Mouse (Mus musculus) liver, embryonic 14.5 days (tissue): Measurements from ENCODE around the gene Igf2bp3. TPM values are rescaled to one million over a fixed set of nuclear protein-coding genes. Genes with fewer than 3 reads are reported as not detected.

Experiments
- ATAC-seq: fragments of 200-750 bp; cut with Nextera tagmentation; 2 replicates; pipeline ENCODE4 v1.8.0; 2017; ENCODE audit warnings: moderate number of reproducible peaks, mild to moderate bottlenecking, moderate library complexity; ENCODE audit not compliant: insufficient read depth
- DNase-seq, 3 experiments: peaks; one replicate each; pipeline ENCODE4 v3.0.0-alpha.2; 2012 to 2013; ENCODE audit warnings: low read depth in 3 of 3, low spot score in 3 of 3
- H3K27ac ChIP-seq: fragments of 300-500 bp; sonication (generic); 2 replicates; pipeline ENCODE4 v1.5.1; 2014; ENCODE audit warnings: moderate library complexity, mild to moderate bottlenecking, control low read depth, inconsistent platforms
- H3K27me3 ChIP-seq: fragments of 300-500 bp; sonication (generic); 2 replicates; pipeline ENCODE4 v1.6.1; 2014; ENCODE audit warnings: mild to moderate bottlenecking, low read length, moderate library complexity; ENCODE audit not compliant: control insufficient read depth, insufficient read depth
- H3K36me3 ChIP-seq: fragments of 300-500 bp; sonication (generic); replicated peaks from 2 replicates; pipeline ENCODE4 v1.6.1; 2014; ENCODE audit warnings: low read depth; ENCODE audit not compliant: control insufficient read depth, insufficient read depth
- H3K4me1 ChIP-seq, 2 experiments: fragments of 200-500 bp in 1 of 2; fragments of 300-500 bp in 1 of 2; sonication (generic) in 1 of 2; replicated peaks; 2 replicates each; pipeline ENCODE4 v1.6.1; 2012 to 2014; ENCODE audit warnings: antibody characterized with exemption in 1 of 2, inconsistent platforms in 1 of 2, low read length in 1 of 2; ENCODE audit not compliant: control insufficient read depth in 2 of 2, insufficient read depth in 2 of 2
- H3K4me2 ChIP-seq: fragments of 300-500 bp; sonication (generic); 2 replicates; pipeline ENCODE4 v1.6.1; 2014; ENCODE audit warnings: low read depth, mild to moderate bottlenecking, control low read depth, moderate library complexity
- H3K4me3 ChIP-seq, 2 experiments: fragments of 200-500 bp in 1 of 2; fragments of 300-500 bp in 1 of 2; sonication (generic) in 1 of 2; 2 replicates each; pipeline ENCODE4 v1.5.1; 2012 to 2014; ENCODE audit warnings: low read depth in 2 of 2, low read length in 2 of 2, mild to moderate bottlenecking in 2 of 2, control low read depth in 1 of 2, inconsistent platforms in 1 of 2, moderate library complexity in 1 of 2; ENCODE audit not compliant: insufficient read depth in 1 of 2
- H3K9ac ChIP-seq: fragments of 300-500 bp; sonication (generic); replicated peaks from 2 replicates; pipeline ENCODE4 v1.6.1; 2014; ENCODE audit warnings: mild to moderate bottlenecking, control low read depth, moderate library complexity
- H3K9me3 ChIP-seq: fragments of 300-500 bp; sonication (generic); 2 replicates; pipeline ENCODE4 v1.6.1; 2016; ENCODE audit warnings: low read length, mixed read lengths; ENCODE audit not compliant: control insufficient read depth
- CTCF ChIP-seq: IDR thresholded peaks from 2 replicates; pipeline ENCODE4 v1.5.1; 2016; ENCODE audit warnings: antibody characterized with exemption, low read depth, control low read depth
- EP300 ChIP-seq: IDR thresholded peaks from 2 replicates; pipeline ENCODE4 v1.6.1; 2016; ENCODE audit warnings: antibody characterized with exemption, low read depth
- WGBS: fragments of 180-500 bp; shearing (Covaris S2); extraction: QIAGEN DNeasy Blood & Tissue Kit; methylation state at CpG from one replicate; pipeline ENCODE4 v1.1.7; 2014; ENCODE audit not compliant: insufficient replicate concordance; 5-methylcytosine and 5-hydroxymethylcytosine counted together
- polyA plus RNA-seq, 2 experiments: library from polyadenylated mRNA; depleted of rRNA in 1 of 2; stranded (reverse) in 1 of 2; unstranded in 1 of 2; fragments of >200 nt; fragmentation: Nextera tagmentation in 1 of 2; extraction: Ambion mirVana in 1 of 2; gene quantifications; 2 replicates each; pipeline versions ENCODE4 v1.2.1 to v1.2.3; 2012 to 2014

The Igf2bp3 gene
- polyA plus RNA-seq, 2 experiments: 7.6 to 14.0 TPM

DNA sequence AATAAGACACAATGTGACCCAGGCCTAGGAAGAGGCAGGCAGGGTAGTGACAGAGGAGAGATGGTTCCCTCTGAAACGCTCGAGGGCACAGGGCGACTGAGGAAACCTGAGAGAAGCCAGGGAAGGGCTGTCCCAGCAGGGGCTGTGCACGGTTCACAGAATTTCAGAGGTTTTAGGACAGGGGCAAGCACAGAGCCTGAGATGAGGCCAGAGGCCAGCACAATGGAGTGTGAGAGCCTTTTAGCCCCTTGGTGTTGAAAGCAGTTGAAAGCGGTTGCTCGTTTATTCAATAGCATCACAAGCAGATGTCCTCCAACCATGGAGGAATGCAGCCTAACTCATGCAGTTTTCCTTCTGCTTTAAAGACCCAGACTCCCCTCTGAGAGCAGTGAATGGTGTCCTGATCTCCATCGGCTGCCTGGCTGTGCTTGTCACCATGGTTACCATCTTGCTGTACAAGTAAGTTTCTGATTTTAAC lies 159.5 kb downstream of the Igf2bp3 start:
- DNase-seq: no peak
- TF ChIP-seq CTCF: no peak
- TF ChIP-seq EP300: no peak
- 54% methylated on average over 7 of the region's 7 CpGs for WGBS
- no peak overlapping the region for H3K4me2 ChIP-seq
- no peaks in the 10 kb centered on the region for H3K9me3 ChIP-seq
- no peaks in the 10 kb centered on the region for H3K4me1 ChIP-seq
- no peaks in the 10 kb centered on the region for H3K27me3 ChIP-seq
- no peak for ATAC-seq
- no peak overlapping the region for H3K27ac ChIP-seq
- no peaks in the 10 kb centered on the region for H3K36me3 ChIP-seq
- H3K4me3 ChIP-seq: no peak overlapping the region
- no peak overlapping the region for H3K9ac ChIP-seq

DNA sequence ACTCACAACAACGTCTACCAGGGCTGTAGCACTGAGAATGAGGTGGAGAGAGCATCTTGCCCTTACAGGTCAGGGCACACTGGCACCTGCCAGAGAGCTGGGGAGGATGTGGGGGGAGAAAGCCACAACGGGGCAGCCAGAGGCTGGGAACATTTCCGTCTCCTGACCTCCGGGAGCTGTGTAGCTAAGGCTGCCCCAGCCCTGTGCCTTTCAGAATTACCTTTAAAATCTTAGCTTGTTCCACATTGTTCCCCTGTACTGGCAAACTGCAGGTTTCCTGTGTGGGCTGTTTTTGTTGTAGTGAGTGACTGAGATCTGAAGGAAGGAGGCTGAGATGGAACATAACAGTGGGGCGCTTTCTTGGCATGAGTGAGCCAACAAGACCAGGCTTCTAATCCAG lies 162.6 kb downstream of the Igf2bp3 start:
- 46% methylated on average over 5 of the region's 5 CpGs for WGBS

DNA sequence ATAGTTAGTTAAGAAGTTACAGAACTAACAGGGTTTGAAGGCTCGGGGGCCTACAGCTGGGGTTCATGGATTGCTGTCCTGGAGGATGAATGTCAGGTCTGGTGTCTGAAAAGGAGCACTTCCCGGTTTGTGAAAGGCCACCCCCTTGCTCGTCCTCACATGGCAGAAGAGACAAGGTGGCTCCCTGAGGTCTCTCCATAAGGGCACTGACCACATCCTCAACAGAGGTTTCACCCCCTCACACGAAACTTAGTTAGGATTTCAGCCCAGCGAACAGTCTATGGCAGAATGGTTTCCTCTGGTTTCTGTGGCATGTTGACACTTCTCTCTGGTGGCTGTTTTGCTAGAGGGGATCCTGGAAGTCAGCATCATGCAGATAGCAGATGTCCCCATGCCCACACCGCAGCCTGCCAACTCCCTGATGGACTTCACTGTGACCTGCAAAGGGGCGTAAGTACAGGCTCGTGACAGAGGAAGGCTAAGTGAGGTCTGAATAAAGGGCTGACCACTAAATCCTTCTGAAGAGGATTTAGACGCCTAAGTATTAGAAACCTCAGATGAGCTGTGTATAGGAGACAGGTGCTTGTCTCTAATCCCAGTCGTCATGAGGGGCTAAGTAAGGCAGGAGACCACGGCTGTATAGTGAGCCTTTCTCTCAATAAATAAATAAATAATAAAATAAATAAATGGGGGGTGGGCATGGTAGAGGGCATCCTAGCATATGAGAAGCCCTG lies 163.9 kb downstream of the Igf2bp3 start:
- Histone ChIP-seq H3K27me3 (no peaks in the 10 kb centered on the region), H3K4me3 (no peak overlapping the region), H3K9me3 (no peaks in the 10 kb centered on the region), H3K4me2 (no peak overlapping the region), H3K27ac (no peak overlapping the region), H3K4me1 (no peaks in the 10 kb centered on the region), H3K9ac (no peak overlapping the region), H3K36me3 (no peaks in the 10 kb centered on the region)
- DNase-seq (no peak), ATAC-seq (no peak)
- no peak for TF ChIP-seq CTCF
- no peak for TF ChIP-seq EP300
- WGBS: 43% methylated on average over 11 of the region's 11 CpGs

More for the DNA sequence above, 162.6 kb downstream of the Igf2bp3 start:
- Histone ChIP-seq H3K36me3 (no peaks in the 10 kb centered on the region), H3K27me3 (no peaks in the 10 kb centered on the region), H3K27ac (no peak overlapping the region), H3K9me3 (no peaks in the 10 kb centered on the region), H3K4me1 (no peaks in the 10 kb centered on the region), H3K4me3 (no peak overlapping the region), H3K9ac (no peak overlapping the region), H3K4me2 (no peak overlapping the region)
- ATAC-seq (no peak), DNase-seq (no peak)
- TF ChIP-seq EP300 (no peak), CTCF (no peak)

DNA sequence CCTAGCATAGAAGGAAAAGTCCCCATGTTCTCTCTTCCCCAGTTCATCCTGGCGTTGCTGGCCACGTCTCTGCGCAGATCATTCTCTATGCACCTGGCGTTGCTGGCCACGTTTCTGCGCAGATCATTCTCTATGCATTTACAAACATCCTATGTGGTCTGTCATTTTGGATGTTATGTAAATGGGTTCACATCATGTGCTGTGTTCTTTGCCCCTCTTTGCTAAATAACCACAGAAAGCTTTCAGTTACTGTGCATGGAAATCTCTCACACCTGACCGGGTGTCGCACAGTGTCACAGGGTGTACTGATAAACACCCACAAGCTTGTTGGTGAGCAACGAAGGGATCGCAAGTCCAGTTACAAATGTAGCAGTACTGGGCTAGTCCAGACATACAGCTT lies 166.4 kb downstream of the Igf2bp3 start:
- no peaks in the 10 kb centered on the region for H3K9me3 ChIP-seq
- no peak for DNase-seq
- H3K27ac ChIP-seq: no peak overlapping the region
- H3K4me2 ChIP-seq: no peak overlapping the region
- WGBS: 70% methylated on average over 10 of the region's 10 CpGs
- ATAC-seq: no peak
- H3K4me3 ChIP-seq: no peak overlapping the region
- no peak overlapping the region for H3K9ac ChIP-seq
- H3K36me3 ChIP-seq: no peaks in the 10 kb centered on the region
- no peaks in the 10 kb centered on the region for H3K27me3 ChIP-seq
- TF ChIP-seq CTCF: no peak
- no peak for TF ChIP-seq EP300
- no peaks in the 10 kb centered on the region for H3K4me1 ChIP-seq

DNA sequence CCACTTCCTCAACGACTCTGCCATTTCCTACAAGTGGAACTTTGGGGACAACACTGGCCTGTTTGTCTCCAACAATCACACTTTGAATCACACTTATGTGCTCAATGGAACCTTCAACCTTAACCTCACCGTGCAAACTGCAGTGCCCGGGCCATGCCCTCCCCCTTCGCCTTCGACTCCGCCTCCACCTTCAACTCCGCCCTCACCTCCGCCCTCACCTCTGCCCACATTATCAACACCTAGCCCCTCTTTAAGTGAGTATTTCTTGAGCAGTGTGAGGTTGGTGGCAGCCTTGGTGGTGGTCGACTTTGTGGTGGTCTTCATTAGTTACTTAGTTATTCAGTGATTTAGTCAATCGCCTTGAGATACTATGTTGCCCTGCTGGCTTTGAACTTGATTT lies 166.9 kb downstream of the Igf2bp3 start:
- no peak overlapping the region for H3K4me2 ChIP-seq
- ATAC-seq (no peak), DNase-seq (no peak)
- no peaks in the 10 kb centered on the region for H3K27me3 ChIP-seq
- H3K36me3 ChIP-seq: no peaks in the 10 kb centered on the region
- H3K27ac ChIP-seq: no peak overlapping the region
- 51% methylated on average over 10 of the region's 10 CpGs for WGBS
- H3K4me3 ChIP-seq: no peak overlapping the region
- no peaks in the 10 kb centered on the region for H3K9me3 ChIP-seq
- H3K9ac ChIP-seq: no peak overlapping the region
- TF ChIP-seq EP300 (no peak), CTCF (no peak)
- H3K4me1 ChIP-seq: no peaks in the 10 kb centered on the region
